Mouse (Mus musculus) ovary, postnatal 10 days (tissue): ENCODE results near the gene Anp32e.
"Not testable (repeated sequence)": the region's sequence is repeated elsewhere in the genome, so short reads cannot be mapped to it uniquely, and the experiment has no call there.

Source experiments
- DNase-seq: peaks from one replicate; pipeline ENCODE4 v3.0.0; 2022; ENCODE audit warnings: low spot score

Anp32e gene

GRCm38 (mm10) chr3:95977587-95977986 is 48.5 kb downstream of the Anp32e start:
- not testable (repeated sequence) for DNase-seq

GRCm38 (mm10) chr3:95978265-95978664 is 49.2 kb downstream of the Anp32e start:
- no peak for DNase-seq

GRCm38 (mm10) chr3:95980276-95980970 is 51.4 kb downstream of the Anp32e start:
- no peak for DNase-seq

GRCm38 (mm10) chr3:95982129-95982528 is 53.1 kb downstream of the Anp32e start:
- DNase-seq, result no peak

GRCm38 (mm10) chr3:95985209-95986000 is 56.4 kb downstream of the Anp32e start:
- peak; percentile 47 for DNase-seq

GRCm38 (mm10) chr3:95986001-95986622 is 57.1 kb downstream of the Anp32e start:
- DNase-seq, result peak; percentile 26

GRCm38 (mm10) chr3:95986984-95987383 is 57.9 kb downstream of the Anp32e start:
- DNase-seq, result no peak

GRCm38 (mm10) chr3:95987386-95988110 is 58.5 kb downstream of the Anp32e start:
- no peak for DNase-seq

GRCm38 (mm10) chr3:95988138-95988537 is 59.1 kb downstream of the Anp32e start:
- no peak for DNase-seq

- no peak for DNase-seq
These were observed 59.9 kb downstream of the Anp32e start for GRCm38 (mm10) chr3:95988969-95989368.

- no peak for DNase-seq
These were observed 61.4 kb downstream of the Anp32e start for GRCm38 (mm10) chr3:95990413-95990941.

GRCm38 (mm10) chr3:95992990-95993603 is 64.1 kb downstream of the Anp32e start:
- DNase-seq, result no peak

- DNase-seq, result no peak
These were observed 64.8 kb downstream of the Anp32e start for GRCm38 (mm10) chr3:95993881-95994280.

- no peak for DNase-seq
These were observed 65.4 kb downstream of the Anp32e start for GRCm38 (mm10) chr3:95994381-95994846.

- peak; percentile 48 for DNase-seq
These were observed 66.1 kb downstream of the Anp32e start for GRCm38 (mm10) chr3:95994975-95995801.

- peak; percentile 24 for DNase-seq
These were observed 66.9 kb downstream of the Anp32e start, which contains the start of gene Plekho1 for GRCm38 (mm10) chr3:95995802-95996428. Gene Plekho1 (minus strand): TSS chr3:95996001.

- DNase-seq, result no peak
These were observed 67.5 kb downstream of the Anp32e start for GRCm38 (mm10) chr3:95996451-95997073.
